ENCODE assay signal across 22 mouse cellular contexts in the genomic region with DNA sequence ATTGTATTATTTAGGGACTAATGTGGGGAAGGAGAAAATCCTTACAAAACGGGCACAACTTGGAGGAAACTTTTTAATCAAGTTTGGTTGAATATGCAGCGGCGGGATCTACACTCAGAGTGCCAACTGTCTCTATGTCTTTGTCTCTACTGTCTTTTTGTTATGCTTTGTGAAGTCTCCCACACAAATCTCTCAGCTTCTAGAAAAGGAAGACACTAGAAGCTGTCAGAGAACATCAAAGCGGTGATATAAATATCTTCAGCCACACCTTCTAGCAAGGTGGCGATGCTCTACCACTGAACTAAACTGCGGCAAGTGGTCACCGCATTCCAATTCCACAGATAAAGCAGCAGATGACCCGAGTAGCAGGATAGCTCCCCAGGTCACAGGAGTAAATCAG. TPM values are rescaled to one million over a fixed set of nuclear protein-coding genes. Genes with fewer than 3 reads are reported as not detected.
"Had no signal": no experiment of that assay in that cellular context is flagged by ENCODE, and none has a peak within 500 bp of the region (broad histone marks: within the 10 kb centered on the region; RNA-seq: fewer than 3 reads in every experiment).

No protein-coding gene starts in this region.

- H3K27ac ChIP-seq: limb, embryonic 10.5 days; limb, embryonic 13.5 days; liver, embryonic 14.5 days; macrophage; midbrain, embryonic 10.5 days; midbrain, embryonic 13.5 days; neural tube, embryonic 12.5 days; neural tube, embryonic 15.5 days; stomach, embryonic 15.5 days had no signal

- H3K9ac ChIP-seq: liver, embryonic 14.5 days; lung, embryonic 14.5 days; midbrain, embryonic 13.5 days; neural tube, embryonic 12.5 days; neural tube, embryonic 15.5 days; stomach, embryonic 15.5 days had no signal

- H3K36me3 ChIP-seq: limb, embryonic 10.5 days; limb, embryonic 13.5 days; midbrain, embryonic 10.5 days; midbrain, embryonic 13.5 days; neural tube, embryonic 12.5 days; neural tube, embryonic 15.5 days; stomach, embryonic 15.5 days had no signal

- DNase-seq: kidney, postnatal 10 days; kidney, postnatal 4 days; liver, postnatal 0 days; lung, embryonic 14.5 days; right cerebral cortex, adult 18-20 months; right cerebral cortex, postnatal 25 days; spleen, adult 18-20 months; thymus, adult 2 months; thymus, postnatal 14 days; thymus, postnatal 4 days had no signal

- H3K4me2 ChIP-seq: liver, embryonic 11.5 days; lung, embryonic 14.5 days; midbrain, embryonic 13.5 days; neural tube, embryonic 12.5 days; neural tube, embryonic 15.5 days; stomach, embryonic 15.5 days had no signal

- H3K9me3 ChIP-seq: limb, embryonic 10.5 days; limb, embryonic 13.5 days; midbrain, embryonic 10.5 days; midbrain, embryonic 13.5 days; neural tube, embryonic 12.5 days; neural tube, embryonic 15.5 days; stomach, embryonic 15.5 days had no signal

- H3K4me1 ChIP-seq: limb, embryonic 10.5 days; limb, embryonic 13.5 days; neural tube, embryonic 12.5 days; neural tube, embryonic 15.5 days; stomach, embryonic 15.5 days had no signal

- H3K27me3 ChIP-seq: limb, embryonic 13.5 days; neural tube, embryonic 12.5 days; neural tube, embryonic 15.5 days; stomach, embryonic 15.5 days had no signal

- H3K4me3 ChIP-seq: limb, embryonic 10.5 days; limb, embryonic 13.5 days; megakaryocyte, embryonic 14.5 days; midbrain, embryonic 10.5 days; midbrain, embryonic 13.5 days; neural tube, embryonic 12.5 days; neural tube, embryonic 15.5 days; stomach, embryonic 15.5 days had no signal

- ATAC-seq: midbrain, embryonic 13.5 days had no signal

RNA-seq across cellular contexts. Expression of a gene that starts 5.0 kb away (rescaled TPM):
- total RNA-seq: midbrain, postnatal 0 days had no signal
- polyA plus RNA-seq: limb, embryonic 10.5 days; midbrain, embryonic 10.5 days; midbrain, embryonic 13.5 days had no signal
